Mouse (Mus musculus): Measurements from ENCODE around the gene Tnr. TPM values are rescaled to one million over a fixed set of nuclear protein-coding genes. Genes with fewer than 3 reads are reported as not detected.

Tnr gene
- polyA plus RNA-seq, 1 experiment, result 32.6 TPM

- DNase-seq (ENCODE audit: extremely low spot score in 1 of 2, low spot score in 1 of 2), result peak in 1 of 2 experiments; percentile 13
Observed at GRCm38 (mm10) chr1:159852088-159852487, 328.5 kb downstream of the Tnr start.

GRCm38 (mm10) chr1:159854261-159854660 is 330.7 kb downstream of the Tnr start:
- peak in 1 of 2 experiments; percentile 41 for DNase-seq (ENCODE audit: extremely low spot score in 1 of 2, low spot score in 1 of 2)

- no peak for DNase-seq (ENCODE audit: extremely low spot score in 1 of 2, low spot score in 1 of 2)
Observed at GRCm38 (mm10) chr1:159861782-159862474, 338.4 kb downstream of the Tnr start.

- no peak for DNase-seq (ENCODE audit: extremely low spot score in 1 of 2, low spot score in 1 of 2)
Observed at GRCm38 (mm10) chr1:159865696-159866095, 342.1 kb downstream of the Tnr start.

- no peak for DNase-seq (ENCODE audit: extremely low spot score in 1 of 2, low spot score in 1 of 2)
Observed at GRCm38 (mm10) chr1:159869619-159870441, 346.3 kb downstream of the Tnr start.

- peak; percentile 71 to 79 for DNase-seq (ENCODE audit: extremely low spot score in 1 of 2, low spot score in 1 of 2)
Observed at GRCm38 (mm10) chr1:159872866-159873265, 349.3 kb downstream of the Tnr start.

- peak in 1 of 2 experiments; percentile 38 for DNase-seq (ENCODE audit: extremely low spot score in 1 of 2, low spot score in 1 of 2)
Observed at GRCm38 (mm10) chr1:159878681-159879080, 355.1 kb downstream of the Tnr start.

- DNase-seq (ENCODE audit: extremely low spot score in 1 of 2, low spot score in 1 of 2), result peak in 1 of 2 experiments; percentile 39
Observed at GRCm38 (mm10) chr1:159879866-159880265, 356.3 kb downstream of the Tnr start.

- no peak for DNase-seq (ENCODE audit: extremely low spot score in 1 of 2, low spot score in 1 of 2)
Observed at GRCm38 (mm10) chr1:159885476-159885875, 361.9 kb downstream of the Tnr start.

GRCm38 (mm10) chr1:159888611-159889010 is 365.0 kb downstream of the Tnr start:
- peak in 1 of 2 experiments; percentile 29 for DNase-seq (ENCODE audit: extremely low spot score in 1 of 2, low spot score in 1 of 2)

- peak; percentile 38 to 71 for DNase-seq (ENCODE audit: extremely low spot score in 1 of 2, low spot score in 1 of 2)
Observed at GRCm38 (mm10) chr1:159889012-159889765, 365.6 kb downstream of the Tnr start.

GRCm38 (mm10) chr1:159890524-159890923 is 367.0 kb downstream of the Tnr start:
- DNase-seq (ENCODE audit: extremely low spot score in 1 of 2, low spot score in 1 of 2), result no peak

- DNase-seq (ENCODE audit: extremely low spot score in 1 of 2, low spot score in 1 of 2), result no peak
Observed at GRCm38 (mm10) chr1:159895094-159895493, 371.5 kb downstream of the Tnr start.

GRCm38 (mm10) chr1:159899991-159900390 is 376.4 kb downstream of the Tnr start:
- no peak for DNase-seq (ENCODE audit: extremely low spot score in 1 of 2, low spot score in 1 of 2)

- DNase-seq (ENCODE audit: extremely low spot score in 1 of 2, low spot score in 1 of 2), result no peak
Observed at GRCm38 (mm10) chr1:159900639-159901038, 377.1 kb downstream of the Tnr start.

- no peak for DNase-seq (ENCODE audit: extremely low spot score in 1 of 2, low spot score in 1 of 2)
Observed at GRCm38 (mm10) chr1:159901366-159902119, 378.0 kb downstream of the Tnr start.

- DNase-seq (ENCODE audit: extremely low spot score in 1 of 2, low spot score in 1 of 2), result no peak
Observed at GRCm38 (mm10) chr1:159902120-159902497, 378.5 kb downstream of the Tnr start.

- DNase-seq (ENCODE audit: extremely low spot score in 1 of 2, low spot score in 1 of 2), result peak in 1 of 2 experiments; percentile 62
Observed at GRCm38 (mm10) chr1:159911006-159911405, 387.4 kb downstream of the Tnr start.

GRCm38 (mm10) chr1:159914726-159915125 is 391.2 kb downstream of the Tnr start:
- no peak for DNase-seq (ENCODE audit: extremely low spot score in 1 of 2, low spot score in 1 of 2)

- no peak for DNase-seq (ENCODE audit: extremely low spot score in 1 of 2, low spot score in 1 of 2)
Observed at GRCm38 (mm10) chr1:159920571-159920970, 397.0 kb downstream of the Tnr start.

All from frontal cortex, adult 2 months (tissue).